Mouse (Mus musculus): ENCODE measurements around the gene Camsap3. TPM values are rescaled to one million over a fixed set of nuclear protein-coding genes. Genes with fewer than 3 reads are reported as not detected.

The Camsap3 gene
- polyA plus RNA-seq, 1 experiment: 2.4 TPM

GRCm38 (mm10) chr8:3600401-3600800 is 13.3 kb downstream of the Camsap3 start:
- H3K4me3 ChIP-seq (ENCODE audit: extremely low read depth, insufficient read depth, insufficient read length): no peak overlapping the region
- DNase-seq (ENCODE audit: low read depth in 1 of 2, low spot score in 2 of 2): no peak
- H3K36me3 ChIP-seq (ENCODE audit: control insufficient read depth, insufficient read depth, low read length): no peaks in the 10 kb centered on the region
- WGBS: 88% methylated on average over 6 of the region's 6 CpGs
- H3K4me1 ChIP-seq (ENCODE audit: control insufficient read depth, insufficient read depth, insufficient read length): no peaks in the 10 kb centered on the region
- TF ChIP-seq CTCF (IDR thresholded peaks at IDR 0.05; ENCODE audit: extremely low read depth, insufficient read depth, insufficient read length, insufficient replicate concordance) (no peak), POLR2A (IDR thresholded peaks at IDR 0.05; ENCODE audit: low read depth, low read length) (no peak)
- no peak overlapping the region for H3K27ac ChIP-seq (ENCODE audit: insufficient read depth, low read length)
- H3K27me3 ChIP-seq (ENCODE audit: control insufficient read depth, insufficient read depth, low read length): no peaks in the 10 kb centered on the region

GRCm38 (mm10) chr8:3603439-3603838 is 16.3 kb downstream of the Camsap3 start:
- no peaks in the 10 kb centered on the region for H3K36me3 ChIP-seq (ENCODE audit: control insufficient read depth, insufficient read depth, low read length)
- H3K27ac ChIP-seq (ENCODE audit: insufficient read depth, low read length): no peak overlapping the region
- WGBS: 86% methylated on average over 13 of the region's 13 CpGs
- H3K4me1 ChIP-seq (ENCODE audit: control insufficient read depth, insufficient read depth, insufficient read length): no peaks in the 10 kb centered on the region
- H3K27me3 ChIP-seq (ENCODE audit: control insufficient read depth, insufficient read depth, low read length): no peaks in the 10 kb centered on the region
- H3K4me3 ChIP-seq (ENCODE audit: extremely low read depth, insufficient read depth, insufficient read length): no peak overlapping the region
- no peak for TF ChIP-seq POLR2A (IDR thresholded peaks at IDR 0.05; ENCODE audit: low read depth, low read length)
- TF ChIP-seq CTCF (IDR thresholded peaks at IDR 0.05; ENCODE audit: extremely low read depth, insufficient read depth, insufficient read length, insufficient replicate concordance): no peak
- no peak for DNase-seq (ENCODE audit: low read depth in 1 of 2, low spot score in 2 of 2)

GRCm38 (mm10) chr8:3606593-3606992 is 19.5 kb downstream of the Camsap3 start:
- TF ChIP-seq POLR2A (IDR thresholded peaks at IDR 0.05; ENCODE audit: low read depth, low read length) (no peak), CTCF (IDR thresholded peaks at IDR 0.05; ENCODE audit: extremely low read depth, insufficient read depth, insufficient read length, insufficient replicate concordance) (no peak)
- no peak overlapping the region for H3K4me3 ChIP-seq (ENCODE audit: extremely low read depth, insufficient read depth, insufficient read length)
- peaks cover 21% of the 10 kb centered on the region for H3K36me3 ChIP-seq (ENCODE audit: control insufficient read depth, insufficient read depth, low read length)
- no peak for DNase-seq (ENCODE audit: low read depth in 1 of 2, low spot score in 2 of 2)
- no peaks in the 10 kb centered on the region for H3K4me1 ChIP-seq (ENCODE audit: control insufficient read depth, insufficient read depth, insufficient read length)
- 25% methylated on average over 16 of the region's 16 CpGs for WGBS
- H3K27ac ChIP-seq (ENCODE audit: insufficient read depth, low read length): no peak overlapping the region
- H3K27me3 ChIP-seq (ENCODE audit: control insufficient read depth, insufficient read depth, low read length): no peaks in the 10 kb centered on the region

- 93% methylated on average over 7 of the region's 7 CpGs for WGBS
- TF ChIP-seq CTCF (IDR thresholded peaks at IDR 0.05; ENCODE audit: extremely low read depth, insufficient read depth, insufficient read length, insufficient replicate concordance) (no peak), POLR2A (IDR thresholded peaks at IDR 0.05; ENCODE audit: low read depth, low read length) (no peak)
- Histone ChIP-seq H3K4me3 (ENCODE audit: extremely low read depth, insufficient read depth, insufficient read length) (no peak overlapping the region), H3K27ac (ENCODE audit: insufficient read depth, low read length) (no peak overlapping the region), H3K4me1 (ENCODE audit: control insufficient read depth, insufficient read depth, insufficient read length) (no peaks in the 10 kb centered on the region), H3K36me3 (ENCODE audit: control insufficient read depth, insufficient read depth, low read length) (peaks cover 28% of the 10 kb centered on the region), H3K27me3 (ENCODE audit: control insufficient read depth, insufficient read depth, low read length) (no peaks in the 10 kb centered on the region)
- DNase-seq (ENCODE audit: low read depth in 1 of 2, low spot score in 2 of 2): no peak
Measured at GRCm38 (mm10) chr8:3607822-3608221, 20.7 kb downstream of the Camsap3 start.

- no peak for TF ChIP-seq CTCF (IDR thresholded peaks at IDR 0.05; ENCODE audit: extremely low read depth, insufficient read depth, insufficient read length, insufficient replicate concordance)
- TF ChIP-seq POLR2A (IDR thresholded peaks at IDR 0.05; ENCODE audit: low read depth, low read length): no peak
- no peak overlapping the region for H3K4me3 ChIP-seq (ENCODE audit: extremely low read depth, insufficient read depth, insufficient read length)
- 74% methylated on average over 12 of the region's 12 CpGs for WGBS
- H3K36me3 ChIP-seq (ENCODE audit: control insufficient read depth, insufficient read depth, low read length): peaks cover 40% of the 10 kb centered on the region
- DNase-seq (ENCODE audit: low read depth in 1 of 2, low spot score in 2 of 2): no peak
- H3K27me3 ChIP-seq (ENCODE audit: control insufficient read depth, insufficient read depth, low read length): no peaks in the 10 kb centered on the region
- no peaks in the 10 kb centered on the region for H3K4me1 ChIP-seq (ENCODE audit: control insufficient read depth, insufficient read depth, insufficient read length)
- no peak overlapping the region for H3K27ac ChIP-seq (ENCODE audit: insufficient read depth, low read length)
Measured at GRCm38 (mm10) chr8:3609046-3609815, 22.1 kb downstream of the Camsap3 start.

- WGBS: 94% methylated on average over 6 of the region's 6 CpGs
- no peak for DNase-seq (ENCODE audit: low read depth in 1 of 2, low spot score in 2 of 2)
Measured at GRCm38 (mm10) chr8:3609816-3610150, 22.7 kb downstream of the Camsap3 start.

More at GRCm38 (mm10) chr8:3609816-3610150, 22.7 kb downstream of the Camsap3 start:
- TF ChIP-seq CTCF (IDR thresholded peaks at IDR 0.05; ENCODE audit: extremely low read depth, insufficient read depth, insufficient read length, insufficient replicate concordance) (no peak), POLR2A (IDR thresholded peaks at IDR 0.05; ENCODE audit: low read depth, low read length) (no peak)
- H3K27me3 ChIP-seq (ENCODE audit: control insufficient read depth, insufficient read depth, low read length): no peaks in the 10 kb centered on the region
- H3K4me3 ChIP-seq (ENCODE audit: extremely low read depth, insufficient read depth, insufficient read length): no peak overlapping the region
- peaks cover 43% of the 10 kb centered on the region for H3K36me3 ChIP-seq (ENCODE audit: control insufficient read depth, insufficient read depth, low read length)
- no peak overlapping the region for H3K27ac ChIP-seq (ENCODE audit: insufficient read depth, low read length)
- H3K4me1 ChIP-seq (ENCODE audit: control insufficient read depth, insufficient read depth, insufficient read length): no peaks in the 10 kb centered on the region

Data from spleen, adult 2 months (tissue).